Mouse (Mus musculus) spleen, adult 2 months (tissue): ENCODE data around the gene Tubg1.

Experiments
- CTCF ChIP-seq: fragments of 200-500 bp; IDR thresholded peaks from 2 replicates; pipeline ENCODE4 v1.5.1; 2011; ENCODE audit warnings: mild to moderate bottlenecking, inconsistent platforms; ENCODE audit not compliant: insufficient read depth, insufficient read length, insufficient replicate concordance; ENCODE audit errors: extremely low read depth
- POLR2A ChIP-seq: fragments of 200-500 bp; IDR thresholded peaks from 2 replicates; pipeline ENCODE4 v1.6.1; 2011; ENCODE audit warnings: low read depth, low read length, inconsistent platforms

- no peak for TF ChIP-seq POLR2A
- no peak for TF ChIP-seq CTCF
Observed at GRCm38 (mm10) chr11:101127075-101127474, 7.3 kb downstream of the Tubg1 start.
